Mouse (Mus musculus): Measurements from ENCODE around the gene Bcar1. TPM values are rescaled to one million over a fixed set of nuclear protein-coding genes. Genes with fewer than 3 reads are reported as not detected.

The Bcar1 gene
- polyA plus RNA-seq, 1 experiment from 2014 or later: 35.3 TPM

DNA sequence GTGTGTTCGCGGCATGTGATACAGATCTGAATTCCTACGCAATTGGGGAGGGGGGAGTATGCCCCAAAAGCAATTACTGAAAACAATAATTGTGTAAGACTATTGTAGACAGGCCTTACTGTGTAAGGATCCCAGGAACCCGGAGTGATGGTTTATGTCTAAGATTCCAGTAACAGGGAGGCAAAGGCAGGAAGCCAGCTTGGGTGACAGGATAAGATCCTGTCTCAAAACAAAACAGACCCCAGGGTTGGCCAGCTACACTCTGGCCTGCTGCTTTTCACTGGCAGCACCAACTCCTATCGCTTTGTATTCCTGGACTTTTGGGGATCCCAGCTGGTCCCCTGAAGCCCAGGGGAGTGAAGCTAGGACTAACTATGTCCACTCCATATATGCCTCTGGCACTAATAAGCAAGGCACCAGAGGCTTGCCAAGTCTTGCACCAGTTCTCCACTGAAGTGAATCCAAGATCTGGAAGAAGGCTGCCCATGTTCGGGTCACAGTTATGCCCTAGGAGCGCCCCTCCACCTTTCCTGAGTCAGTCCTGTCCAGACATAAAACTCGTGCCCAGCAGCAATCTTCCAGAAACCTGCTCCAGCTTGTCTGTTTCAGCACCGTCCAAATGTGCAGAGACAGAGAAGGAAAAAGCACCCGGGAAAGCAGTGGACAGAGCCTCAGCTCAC, 11.1 kb downstream of the Bcar1 start:
- peak overlapping the region; percentile 76 for H3K4me3 ChIP-seq (ENCODE audit: low read depth, low read length)
- H3K4me2 ChIP-seq (ENCODE audit: low read depth, low read length): peak overlapping the region; percentile 76
- H3K27me3 ChIP-seq (replicated peaks; ENCODE audit: control insufficient read depth, insufficient read depth, low read length): no peaks in the 10 kb centered on the region
- H3K9ac ChIP-seq (ENCODE audit: low read depth, low read length): peak overlapping the region; percentile 88
- H3K4me1 ChIP-seq (ENCODE audit: control insufficient read depth, insufficient read depth, low read length): peaks cover 53% of the 10 kb centered on the region
- peak overlapping the region; percentile 65 for H3K27ac ChIP-seq (replicated peaks; ENCODE audit: low read depth, low read length)
- WGBS: 16% methylated on average over 10 of the region's 10 CpGs
- ATAC-seq (ENCODE audit: low read depth) (peak; percentile 0; the same call in 1 of the 2 replicates), DNase-seq (ENCODE audit: low spot score) (no peak)
- H3K36me3 ChIP-seq (ENCODE audit: control insufficient read depth, insufficient read depth, low read length): no peaks in the 10 kb centered on the region
- H3K9me3 ChIP-seq (ENCODE audit: control insufficient read depth, low read length): no peaks in the 10 kb centered on the region

DNA sequence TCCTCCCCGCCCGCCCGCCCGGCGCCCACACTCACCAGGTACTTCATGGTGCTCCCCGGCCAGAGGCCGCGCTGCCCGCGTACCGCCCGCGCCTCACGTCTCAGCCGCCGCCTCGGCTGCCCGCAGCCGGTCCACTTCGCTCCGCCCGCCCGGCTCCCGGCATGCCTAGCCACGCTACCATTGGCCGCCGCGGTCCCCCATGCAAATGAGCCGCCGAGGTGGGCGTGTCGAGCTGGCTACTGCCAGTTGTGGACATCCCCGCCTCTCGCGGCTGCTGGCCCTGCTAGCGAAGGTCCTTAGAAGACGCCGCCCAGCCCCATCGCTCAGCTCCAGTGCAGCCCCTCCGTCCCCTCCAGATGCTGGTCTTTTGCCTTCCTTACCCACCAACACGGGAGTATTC, 11.6 kb downstream of the Bcar1 start:
- DNase-seq (ENCODE audit: low spot score) (peak; percentile 98), ATAC-seq (ENCODE audit: low read depth) (peak; percentile 96)
- 0% methylated on average over 11 of the region's 41 CpGs for WGBS
- Histone ChIP-seq H3K9me3 (ENCODE audit: control insufficient read depth, low read length) (no peaks in the 10 kb centered on the region), H3K4me1 (ENCODE audit: control insufficient read depth, insufficient read depth, low read length) (peaks cover 52% of the 10 kb centered on the region), H3K36me3 (ENCODE audit: control insufficient read depth, insufficient read depth, low read length) (no peaks in the 10 kb centered on the region), H3K4me2 (ENCODE audit: low read depth, low read length) (peak overlapping the region; percentile 76), H3K4me3 (ENCODE audit: low read depth, low read length) (peak overlapping the region; percentile 76), H3K27me3 (replicated peaks; ENCODE audit: control insufficient read depth, insufficient read depth, low read length) (no peaks in the 10 kb centered on the region), H3K9ac (ENCODE audit: low read depth, low read length) (peak overlapping the region; percentile 88), H3K27ac (replicated peaks; ENCODE audit: low read depth, low read length) (peak overlapping the region; percentile 82)

DNA sequence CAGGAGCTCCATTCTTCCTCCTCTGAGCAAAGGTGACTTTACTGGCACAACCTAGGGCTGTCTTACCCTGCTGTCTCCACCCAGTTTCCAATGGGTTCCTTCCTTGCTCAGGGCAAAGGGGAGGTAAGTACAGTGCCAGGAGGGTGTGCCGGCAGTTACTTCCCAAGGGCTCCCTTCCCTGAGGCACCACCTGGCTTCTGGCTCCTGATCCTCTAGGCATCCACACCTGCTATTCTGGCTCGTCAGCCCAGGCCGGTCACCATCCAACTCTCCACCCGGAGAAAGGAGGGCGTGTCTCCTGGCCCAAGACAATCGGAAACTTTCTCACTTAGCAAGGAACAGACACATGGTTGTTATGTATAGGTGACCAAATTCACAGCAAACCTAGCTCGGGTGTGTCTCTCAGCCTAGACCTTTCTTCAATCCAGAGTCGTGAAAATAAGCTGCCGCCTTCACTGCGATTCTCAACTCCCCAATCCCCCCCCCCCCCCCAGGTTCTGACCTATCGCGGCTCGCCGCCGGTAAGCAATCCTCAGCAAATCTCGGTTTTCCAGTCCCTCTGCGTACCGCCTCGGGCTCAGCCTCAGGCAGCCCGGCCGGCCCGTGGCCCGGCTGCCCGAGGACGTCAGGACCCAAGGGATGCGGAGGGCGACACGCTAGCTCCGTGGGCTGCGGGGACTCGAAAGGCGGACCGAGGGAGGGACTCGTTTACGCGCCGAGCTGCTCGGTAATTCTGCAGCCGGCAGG, 12.2 kb downstream of the Bcar1 start:
- peak; percentile 27 for ATAC-seq (ENCODE audit: low read depth)
- DNase-seq (ENCODE audit: low spot score): peak; percentile 60

DNA sequence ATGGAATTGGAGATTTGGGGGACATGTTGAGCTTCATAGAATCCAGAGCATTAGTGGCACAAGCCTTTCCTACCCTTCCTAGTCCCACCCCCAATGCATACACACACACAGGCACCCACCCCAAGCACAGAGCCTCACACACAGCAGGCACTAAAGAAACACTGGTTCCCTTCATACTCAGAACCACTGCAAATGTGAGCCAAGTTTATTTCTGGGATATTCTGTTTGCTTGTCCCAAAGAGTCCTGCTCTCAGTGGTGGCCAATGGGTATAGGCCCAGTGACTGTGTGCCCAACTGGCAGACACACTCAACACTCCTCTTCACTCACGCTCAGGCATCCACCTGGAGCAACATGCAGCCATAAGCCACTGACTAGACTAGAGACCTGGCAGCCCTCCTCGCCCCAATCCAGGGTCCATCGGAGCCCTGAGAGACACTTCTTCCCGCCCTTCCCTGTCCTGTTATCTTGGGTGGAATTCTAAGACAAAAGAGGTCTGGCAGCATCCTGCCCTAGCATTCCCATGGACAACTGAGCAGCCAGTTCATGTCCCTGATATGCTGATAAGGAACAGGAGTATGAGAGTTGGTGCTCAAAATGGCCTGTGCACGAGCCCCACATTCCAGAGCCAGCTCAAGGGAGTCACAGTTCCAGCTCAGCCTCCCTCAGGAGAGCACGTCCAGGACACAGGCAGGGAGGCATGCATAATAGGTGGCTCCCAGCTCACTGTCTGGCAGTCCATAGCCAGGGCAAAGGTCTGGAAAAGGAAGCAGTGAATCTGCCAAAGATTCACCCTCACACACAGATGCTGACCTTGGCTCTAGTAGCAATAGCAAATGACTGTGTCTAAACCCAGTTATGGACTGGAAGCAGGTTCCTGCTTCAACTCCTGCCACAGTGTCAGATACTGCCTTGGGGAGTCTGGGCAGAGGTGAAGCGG, 14.1 kb downstream of the Bcar1 start:
- 76% methylated on average over 7 of the region's 7 CpGs for WGBS
- peak overlapping the region; percentile 47; the same call in 1 of the 2 replicates for H3K9ac ChIP-seq (ENCODE audit: low read depth, low read length)

More for the DNA sequence above, 12.2 kb downstream of the Bcar1 start:
- Histone ChIP-seq H3K27ac (replicated peaks; ENCODE audit: low read depth, low read length) (peak overlapping the region; percentile 82), H3K4me2 (ENCODE audit: low read depth, low read length) (peak overlapping the region; percentile 76), H3K4me3 (ENCODE audit: low read depth, low read length) (peak overlapping the region; percentile 76), H3K9me3 (ENCODE audit: control insufficient read depth, low read length) (no peaks in the 10 kb centered on the region), H3K9ac (ENCODE audit: low read depth, low read length) (peak overlapping the region; percentile 88), H3K27me3 (replicated peaks; ENCODE audit: control insufficient read depth, insufficient read depth, low read length) (no peaks in the 10 kb centered on the region), H3K36me3 (ENCODE audit: control insufficient read depth, insufficient read depth, low read length) (no peaks in the 10 kb centered on the region), H3K4me1 (ENCODE audit: control insufficient read depth, insufficient read depth, low read length) (peaks cover 54% of the 10 kb centered on the region)
- WGBS: 1% methylated on average over 18 of the region's 39 CpGs

DNA sequence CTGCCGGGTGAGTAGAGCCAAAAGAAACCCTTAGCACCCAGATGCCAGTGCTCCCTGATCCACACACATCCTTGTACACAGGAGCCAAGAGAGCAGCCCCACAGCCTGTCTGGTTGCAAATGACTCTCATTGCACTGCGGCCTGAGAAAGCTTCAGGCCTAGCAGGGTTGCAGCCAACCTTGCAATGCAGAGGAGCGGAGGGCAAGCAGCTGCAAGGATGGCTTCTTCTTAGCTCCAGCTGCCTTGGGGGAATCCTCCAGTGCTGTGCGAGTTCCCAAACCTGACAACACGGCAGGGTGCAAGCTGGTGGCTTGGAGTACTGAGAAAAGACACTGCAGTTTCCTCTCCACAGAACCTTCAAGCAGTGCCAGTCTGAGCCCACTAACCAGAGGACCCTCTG, 15.1 kb downstream of the Bcar1 start:
- H3K4me3 ChIP-seq (ENCODE audit: low read depth, low read length): no peak overlapping the region
- no peaks in the 10 kb centered on the region for H3K36me3 ChIP-seq (ENCODE audit: control insufficient read depth, insufficient read depth, low read length)
- no peak overlapping the region for H3K27ac ChIP-seq (replicated peaks; ENCODE audit: low read depth, low read length)
- peaks cover 31% of the 10 kb centered on the region for H3K4me1 ChIP-seq (ENCODE audit: control insufficient read depth, insufficient read depth, low read length)
- 63% methylated on average over 5 of the region's 5 CpGs for WGBS
- no peak overlapping the region for H3K4me2 ChIP-seq (ENCODE audit: low read depth, low read length)
- no peak overlapping the region for H3K9ac ChIP-seq (ENCODE audit: low read depth, low read length)
- H3K27me3 ChIP-seq (replicated peaks; ENCODE audit: control insufficient read depth, insufficient read depth, low read length): no peaks in the 10 kb centered on the region
- DNase-seq (ENCODE audit: low spot score) (no peak), ATAC-seq (ENCODE audit: low read depth) (no peak)
- H3K9me3 ChIP-seq (ENCODE audit: control insufficient read depth, low read length): no peaks in the 10 kb centered on the region

More for the DNA sequence above, 14.1 kb downstream of the Bcar1 start:
- ATAC-seq (ENCODE audit: low read depth) (no peak), DNase-seq (ENCODE audit: low spot score) (no peak)
- H3K27me3 ChIP-seq (replicated peaks; ENCODE audit: control insufficient read depth, insufficient read depth, low read length): no peaks in the 10 kb centered on the region
- H3K4me2 ChIP-seq (ENCODE audit: low read depth, low read length): no peak overlapping the region
- no peaks in the 10 kb centered on the region for H3K36me3 ChIP-seq (ENCODE audit: control insufficient read depth, insufficient read depth, low read length)
- H3K4me1 ChIP-seq (ENCODE audit: control insufficient read depth, insufficient read depth, low read length): peaks cover 41% of the 10 kb centered on the region
- no peak overlapping the region for H3K27ac ChIP-seq (replicated peaks; ENCODE audit: low read depth, low read length)
- H3K4me3 ChIP-seq (ENCODE audit: low read depth, low read length): no peak overlapping the region
- H3K9me3 ChIP-seq (ENCODE audit: control insufficient read depth, low read length): no peaks in the 10 kb centered on the region

DNA sequence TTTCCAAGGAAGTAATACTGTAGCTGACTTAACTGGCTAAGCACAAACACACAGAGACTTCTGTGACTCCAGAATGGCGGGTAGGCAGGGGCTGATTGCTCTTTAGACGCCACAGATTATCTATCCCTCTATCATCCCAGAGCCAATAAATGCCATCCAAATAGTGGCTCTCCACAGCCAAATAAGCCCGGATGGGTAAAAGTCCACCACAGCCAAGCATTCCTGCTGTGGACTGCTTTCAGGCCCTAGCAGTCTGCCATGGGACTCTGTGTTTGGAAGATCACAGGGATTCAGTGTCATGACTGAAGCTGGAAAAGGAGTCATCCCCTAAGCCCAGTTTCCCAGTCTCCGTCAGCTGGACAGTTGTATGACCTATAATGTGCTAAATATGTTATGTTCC, 16.1 kb downstream of the Bcar1 start:
- no peak overlapping the region for H3K4me2 ChIP-seq (ENCODE audit: low read depth, low read length)
- H3K4me3 ChIP-seq (ENCODE audit: low read depth, low read length): no peak overlapping the region
- ATAC-seq (ENCODE audit: low read depth) (no peak), DNase-seq (ENCODE audit: low spot score) (no peak)
- H3K27ac ChIP-seq (replicated peaks; ENCODE audit: low read depth, low read length): no peak overlapping the region
- H3K36me3 ChIP-seq (ENCODE audit: control insufficient read depth, insufficient read depth, low read length): no peaks in the 10 kb centered on the region
- H3K27me3 ChIP-seq (replicated peaks; ENCODE audit: control insufficient read depth, insufficient read depth, low read length): no peaks in the 10 kb centered on the region
- H3K4me1 ChIP-seq (ENCODE audit: control insufficient read depth, insufficient read depth, low read length): peaks cover 22% of the 10 kb centered on the region
- H3K9me3 ChIP-seq (ENCODE audit: control insufficient read depth, low read length): no peaks in the 10 kb centered on the region
- 83% methylated on average over 4 of the region's 4 CpGs for WGBS
- H3K9ac ChIP-seq (ENCODE audit: low read depth, low read length): no peak overlapping the region

DNA sequence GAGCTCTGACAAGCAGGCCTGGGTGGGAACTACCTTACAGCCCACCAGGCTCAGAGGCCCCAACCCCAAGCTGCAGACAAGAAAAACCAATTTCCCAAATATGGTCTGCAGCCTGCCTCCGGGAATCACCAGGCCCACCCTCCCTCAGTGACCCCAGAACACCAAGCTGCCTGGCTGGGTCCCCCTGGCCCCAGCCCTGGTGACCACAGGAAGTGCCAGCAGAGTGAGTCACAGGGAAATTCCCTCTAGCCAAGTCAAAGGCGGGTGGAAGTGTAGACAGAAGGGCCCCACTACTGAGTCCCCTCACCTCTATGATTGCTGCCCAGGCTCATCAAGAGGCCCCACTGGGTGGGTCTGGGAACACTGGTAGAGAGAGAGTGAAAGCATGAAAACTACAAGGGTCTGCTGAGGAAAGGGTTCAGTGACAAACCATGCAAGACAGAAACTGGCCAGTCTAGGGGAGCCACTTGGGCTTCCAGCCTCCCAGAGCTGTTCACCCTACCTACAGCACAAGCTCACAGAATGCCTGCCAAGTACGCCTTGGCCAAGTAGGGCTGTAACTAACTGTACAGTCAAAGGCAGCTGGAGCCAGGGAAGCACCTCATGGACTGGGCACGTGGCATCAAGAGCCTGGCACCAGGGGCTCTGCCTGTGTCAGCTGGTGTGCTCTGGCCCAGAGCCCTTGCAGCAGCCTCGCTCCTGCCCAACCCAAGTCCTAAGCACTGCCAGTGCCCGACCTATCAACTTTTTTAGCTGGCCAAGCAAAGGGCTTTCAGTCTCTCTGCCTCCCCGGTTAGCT, 17.3 kb downstream of the Bcar1 start:
- ATAC-seq (ENCODE audit: low read depth): peak; percentile 50
- peak; percentile 60 for DNase-seq (ENCODE audit: low spot score)
- 64% methylated on average over 6 of the region's 7 CpGs for WGBS

More for the DNA sequence above, 17.3 kb downstream of the Bcar1 start:
- H3K9ac ChIP-seq (ENCODE audit: low read depth, low read length): no peak overlapping the region
- no peaks in the 10 kb centered on the region for H3K36me3 ChIP-seq (ENCODE audit: control insufficient read depth, insufficient read depth, low read length)
- peaks cover 18% of the 10 kb centered on the region for H3K4me1 ChIP-seq (ENCODE audit: control insufficient read depth, insufficient read depth, low read length)
- no peaks in the 10 kb centered on the region for H3K27me3 ChIP-seq (replicated peaks; ENCODE audit: control insufficient read depth, insufficient read depth, low read length)
- H3K27ac ChIP-seq (replicated peaks; ENCODE audit: low read depth, low read length): peak overlapping the region; percentile 46; the same call in 1 of the 2 replicates
- no peak overlapping the region for H3K4me3 ChIP-seq (ENCODE audit: low read depth, low read length)
- H3K4me2 ChIP-seq (ENCODE audit: low read depth, low read length): no peak overlapping the region
- H3K9me3 ChIP-seq (ENCODE audit: control insufficient read depth, low read length): no peaks in the 10 kb centered on the region

All from embryonic facial prominence, embryonic 14.5 days (tissue).